Mouse (Mus musculus) liver, embryonic 12.5 days (tissue): ENCODE results near the gene Fbn1. TPM values are rescaled to one million over a fixed set of nuclear protein-coding genes. Genes with fewer than 3 reads are reported as not detected.

Experiments used
- ATAC-seq: fragments of 200-750 bp; cut with Nextera tagmentation; 2 replicates; pipeline ENCODE4 v1.8.0; 2017; ENCODE audit warnings: moderate number of reproducible peaks, mild to moderate bottlenecking, moderate library complexity
- H3K27ac ChIP-seq: fragments of 300-500 bp; sonication (generic); 2 replicates; pipeline ENCODE4 v1.5.1; 2016; ENCODE audit warnings: mild to moderate bottlenecking
- H3K27me3 ChIP-seq: fragments of 300-500 bp; sonication (generic); replicated peaks from 2 replicates; pipeline ENCODE4 v1.6.1; 2016; ENCODE audit warnings: mild to moderate bottlenecking, moderate library complexity
- H3K36me3 ChIP-seq: fragments of 300-500 bp; sonication (generic); 2 replicates; pipeline ENCODE4 v1.6.1; 2016; ENCODE audit warnings: mild to moderate bottlenecking, moderate library complexity
- H3K4me1 ChIP-seq: fragments of 300-500 bp; sonication (generic); 2 replicates; pipeline ENCODE4 v1.6.1; 2016
- H3K4me2 ChIP-seq: fragments of 300-500 bp; sonication (generic); 2 replicates; pipeline ENCODE4 v1.6.1; 2016; ENCODE audit warnings: mild to moderate bottlenecking, moderate library complexity
- H3K4me3 ChIP-seq: fragments of 300-500 bp; sonication (generic); 2 replicates; pipeline ENCODE4 v1.5.1; 2016; ENCODE audit warnings: mild to moderate bottlenecking, moderate library complexity
- H3K9ac ChIP-seq: fragments of 300-500 bp; sonication (generic); 2 replicates; pipeline ENCODE4 v1.6.1; 2016; ENCODE audit warnings: mild to moderate bottlenecking, moderate library complexity
- H3K9me3 ChIP-seq: fragments of 300-500 bp; sonication (generic); replicated peaks from 2 replicates; pipeline ENCODE4 v1.6.1; 2016; ENCODE audit warnings: mild to moderate bottlenecking, moderate library complexity
- WGBS: fragments of 180-500 bp; shearing (Covaris S2); methylation state at CpG from one replicate; pipeline ENCODE4 v1.1.7; 2016; ENCODE audit not compliant: insufficient replicate concordance; 5-methylcytosine and 5-hydroxymethylcytosine counted together
- polyA plus RNA-seq: library from polyadenylated mRNA; unstranded; fragments of >200 nt; fragmentation: Nextera tagmentation; extraction: Ambion mirVana; gene quantifications from 2 replicates; pipeline ENCODE4 v1.2.1, GENCODE M21; 2016

Fbn1 gene
- polyA plus RNA-seq, 1 experiment from 2014 or later = 2.4 TPM

DNA sequence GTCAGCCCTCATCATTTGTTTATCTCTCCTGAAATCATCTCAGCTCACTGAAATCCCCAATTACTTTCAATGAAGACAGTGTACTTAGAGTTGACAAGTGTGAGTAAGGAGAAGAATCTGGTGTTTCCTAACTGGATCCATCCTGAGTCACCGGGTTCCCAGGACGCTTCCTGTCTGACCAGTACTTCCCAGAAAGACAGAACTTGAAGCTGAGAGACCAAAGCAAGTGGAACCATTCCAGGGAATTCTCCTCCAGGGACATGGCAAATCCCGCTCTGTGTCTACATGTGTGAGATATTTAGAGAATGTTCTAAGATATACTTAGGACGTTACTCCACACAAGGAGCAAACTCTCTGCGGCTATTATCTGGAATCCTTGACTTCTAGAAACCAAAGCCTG lies 158.6 kb downstream of the Fbn1 start:
- H3K36me3 ChIP-seq = no peaks in the 10 kb centered on the region
- no peaks in the 10 kb centered on the region for H3K9me3 ChIP-seq
- no peaks in the 10 kb centered on the region for H3K4me1 ChIP-seq
- WGBS = 69% methylated on average over 5 of the region's 5 CpGs
- H3K27ac ChIP-seq = no peak overlapping the region
- ATAC-seq = no peak
- no peak overlapping the region for H3K4me3 ChIP-seq
- no peak overlapping the region for H3K9ac ChIP-seq
- no peak overlapping the region for H3K4me2 ChIP-seq
- no peaks in the 10 kb centered on the region for H3K27me3 ChIP-seq

- Histone ChIP-seq H3K4me2 (no peak overlapping the region), H3K9ac (no peak overlapping the region), H3K27ac (no peak overlapping the region), H3K4me3 (no peak overlapping the region), H3K4me1 (no peaks in the 10 kb centered on the region), H3K27me3 (no peaks in the 10 kb centered on the region), H3K9me3 (no peaks in the 10 kb centered on the region), H3K36me3 (no peaks in the 10 kb centered on the region)
- no peak for ATAC-seq
- WGBS = 77% methylated on average over 21 of the region's 21 CpGs
Observed at GRCm38 (mm10) chr2:125342181-125342950, 165.4 kb downstream of the Fbn1 start.

DNA sequence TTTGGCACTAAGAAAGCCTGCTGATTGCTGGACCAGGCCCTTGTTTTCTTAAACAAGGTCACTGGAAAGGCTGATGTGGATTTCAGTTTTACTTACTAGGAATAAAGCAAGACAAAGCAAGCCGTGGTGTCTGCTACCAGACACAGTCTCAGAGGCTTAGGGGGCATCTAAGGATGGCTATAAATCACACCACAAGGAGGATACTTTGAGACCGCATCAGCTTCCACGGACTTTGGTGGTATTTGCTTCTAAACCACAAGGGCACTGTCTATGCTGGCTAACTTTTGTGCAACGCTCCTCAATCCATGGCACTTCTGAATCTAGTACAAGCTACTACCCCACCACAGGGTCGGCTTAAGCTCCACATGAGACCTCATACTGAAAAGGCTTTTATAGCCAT lies 167.4 kb downstream of the Fbn1 start:
- Histone ChIP-seq H3K9ac (no peak overlapping the region), H3K4me3 (no peak overlapping the region), H3K9me3 (no peaks in the 10 kb centered on the region), H3K27ac (no peak overlapping the region), H3K36me3 (no peaks in the 10 kb centered on the region), H3K4me2 (no peak overlapping the region), H3K4me1 (no peaks in the 10 kb centered on the region), H3K27me3 (no peaks in the 10 kb centered on the region)
- no peak for ATAC-seq
- WGBS = 69% methylated on average over 5 of the region's 5 CpGs

DNA sequence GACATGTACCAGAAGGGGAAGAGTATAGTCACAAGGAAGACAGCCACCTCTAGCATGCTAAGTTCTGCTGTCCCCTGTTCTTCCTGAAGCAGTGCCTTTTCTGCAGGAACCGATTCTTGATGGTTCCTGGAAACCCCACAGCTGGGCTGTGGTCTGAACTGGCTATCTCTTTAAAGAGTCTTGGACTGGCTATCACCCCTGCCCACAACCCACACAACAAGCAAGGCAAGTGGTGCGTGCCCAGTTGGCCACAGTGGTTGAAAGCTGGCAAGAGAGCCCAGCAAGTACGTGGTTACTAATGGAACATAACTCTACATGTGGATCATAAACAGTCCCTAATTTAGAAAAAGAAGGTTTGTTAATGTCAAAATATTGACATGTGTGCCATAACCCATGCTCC lies 170.6 kb downstream of the Fbn1 start:
- Histone ChIP-seq H3K4me1 (no peaks in the 10 kb centered on the region), H3K27me3 (no peaks in the 10 kb centered on the region), H3K4me2 (no peak overlapping the region), H3K36me3 (no peaks in the 10 kb centered on the region), H3K27ac (no peak overlapping the region), H3K9me3 (no peaks in the 10 kb centered on the region), H3K9ac (no peak overlapping the region), H3K4me3 (no peak overlapping the region)
- WGBS = 50% methylated on average over 3 of the region's 3 CpGs
- no peak for ATAC-seq

- WGBS = 82% methylated on average over 11 of the region's 11 CpGs
- ATAC-seq = no peak
Observed at GRCm38 (mm10) chr2:125335206-125335605, 172.6 kb downstream of the Fbn1 start.

GRCm38 (mm10) chr2:125334163-125334562 lies 173.6 kb downstream of the Fbn1 start:
- no peak for ATAC-seq
- Histone ChIP-seq H3K27ac (no peak overlapping the region), H3K27me3 (no peaks in the 10 kb centered on the region), H3K9me3 (no peaks in the 10 kb centered on the region), H3K4me1 (no peaks in the 10 kb centered on the region), H3K36me3 (no peaks in the 10 kb centered on the region), H3K4me2 (no peak overlapping the region), H3K4me3 (no peak overlapping the region), H3K9ac (no peak overlapping the region)
- 55% methylated on average over 4 of the region's 4 CpGs for WGBS

More at GRCm38 (mm10) chr2:125335206-125335605, 172.6 kb downstream of the Fbn1 start:
- H3K4me1 ChIP-seq = no peaks in the 10 kb centered on the region
- H3K36me3 ChIP-seq = no peaks in the 10 kb centered on the region
- H3K4me2 ChIP-seq = no peak overlapping the region
- H3K9me3 ChIP-seq = no peaks in the 10 kb centered on the region
- no peak overlapping the region for H3K9ac ChIP-seq
- H3K27ac ChIP-seq = no peak overlapping the region
- H3K4me3 ChIP-seq = no peak overlapping the region
- no peaks in the 10 kb centered on the region for H3K27me3 ChIP-seq

DNA sequence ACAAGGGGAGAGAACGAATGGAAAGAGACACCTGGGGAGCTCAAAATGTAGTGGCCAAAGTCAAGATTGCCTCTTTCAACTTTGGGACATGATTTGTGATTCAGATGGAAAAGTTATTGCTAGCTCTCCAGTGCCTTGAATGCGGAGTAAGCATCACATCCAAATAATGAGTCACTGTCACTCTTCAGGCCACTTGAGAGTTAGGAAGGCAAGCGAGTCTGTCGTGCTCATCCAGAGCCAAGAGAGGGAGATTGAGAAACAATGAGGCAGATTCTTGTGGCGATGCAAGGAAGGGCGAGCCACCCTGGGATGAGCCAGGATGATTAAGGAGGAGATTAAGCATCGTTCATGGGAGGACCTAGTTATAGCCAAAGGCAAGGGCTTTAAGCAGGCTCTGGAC lies 176.2 kb downstream of the Fbn1 start:
- Histone ChIP-seq H3K4me3 (no peak overlapping the region), H3K4me1 (no peaks in the 10 kb centered on the region), H3K4me2 (no peak overlapping the region), H3K27me3 (no peaks in the 10 kb centered on the region), H3K9ac (no peak overlapping the region), H3K9me3 (no peaks in the 10 kb centered on the region), H3K36me3 (no peaks in the 10 kb centered on the region), H3K27ac (no peak overlapping the region)
- no peak for ATAC-seq
- WGBS = 71% methylated on average over 7 of the region's 7 CpGs

- Histone ChIP-seq H3K9ac (no peak overlapping the region), H3K4me1 (no peaks in the 10 kb centered on the region), H3K4me2 (no peak overlapping the region), H3K36me3 (no peaks in the 10 kb centered on the region), H3K9me3 (no peaks in the 10 kb centered on the region), H3K4me3 (no peak overlapping the region), H3K27me3 (no peaks in the 10 kb centered on the region), H3K27ac (no peak overlapping the region)
- WGBS = 66% methylated on average over 10 of the region's 10 CpGs
- no peak for ATAC-seq
Observed at GRCm38 (mm10) chr2:125330506-125330905, 177.3 kb downstream of the Fbn1 start.

DNA sequence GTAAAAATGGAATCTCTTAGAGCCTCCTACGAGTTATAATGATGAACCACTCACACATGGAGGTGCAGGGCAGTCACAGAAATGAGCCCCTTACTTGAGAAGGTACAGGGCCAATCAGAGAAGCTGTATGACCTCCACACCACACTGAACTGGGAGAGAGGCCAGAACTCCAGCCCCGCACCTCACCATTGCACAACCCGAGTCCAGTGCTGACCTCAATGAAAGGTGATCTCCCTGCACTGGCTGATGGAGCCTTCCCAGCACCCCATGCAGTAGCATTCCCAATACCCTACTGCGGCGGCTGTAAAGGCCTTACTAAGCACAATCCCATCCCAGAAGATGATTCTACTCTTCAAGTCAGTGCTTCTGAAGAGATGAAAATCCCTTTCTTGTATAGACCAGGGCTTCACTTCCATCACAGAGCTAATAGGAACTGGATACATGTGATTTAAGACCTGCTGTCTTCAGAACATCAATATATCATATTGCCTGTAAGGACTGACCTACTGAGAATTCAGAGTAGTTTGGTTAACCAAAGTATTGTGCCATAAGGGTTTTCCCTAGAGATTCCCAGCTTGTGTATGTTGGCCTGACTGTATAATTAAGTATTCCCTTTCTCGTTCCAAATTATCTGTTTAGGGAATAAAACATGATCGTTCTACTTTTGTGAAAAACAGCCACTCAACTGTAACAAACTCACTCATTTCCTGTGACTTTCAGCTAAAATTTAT lies 182.5 kb downstream of the Fbn1 start:
- no peaks in the 10 kb centered on the region for H3K4me1 ChIP-seq
- no peak for ATAC-seq
- H3K4me2 ChIP-seq = no peak overlapping the region
- H3K27me3 ChIP-seq = no peaks in the 10 kb centered on the region
- H3K27ac ChIP-seq = no peak overlapping the region
- WGBS = 68% methylated on average over 7 of the region's 7 CpGs
- H3K4me3 ChIP-seq = no peak overlapping the region
- no peaks in the 10 kb centered on the region for H3K9me3 ChIP-seq
- no peak overlapping the region for H3K9ac ChIP-seq
- H3K36me3 ChIP-seq = no peaks in the 10 kb centered on the region

DNA sequence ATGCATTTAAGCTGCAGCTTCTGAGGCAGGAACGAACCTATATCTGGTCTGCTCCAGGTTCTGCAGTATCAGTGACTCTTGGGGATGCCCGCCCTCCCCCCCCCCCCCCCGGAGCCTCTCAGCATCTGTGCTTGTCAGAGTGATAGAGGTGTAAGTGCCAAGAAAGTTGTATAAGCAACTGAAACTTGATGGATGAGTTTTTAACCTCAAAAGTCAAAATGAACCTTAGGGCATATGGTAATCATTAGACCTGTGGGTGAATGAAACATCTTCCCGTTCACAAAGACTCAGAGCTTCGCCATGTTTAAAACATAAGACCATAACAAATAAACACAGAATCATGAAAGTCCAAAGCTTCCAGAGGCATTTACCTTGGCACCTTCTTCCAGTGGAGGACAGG lies 183.3 kb downstream of the Fbn1 start:
- Histone ChIP-seq H3K4me2 (no peak overlapping the region), H3K9ac (no peak overlapping the region), H3K27me3 (no peaks in the 10 kb centered on the region), H3K27ac (no peak overlapping the region), H3K4me3 (no peak overlapping the region), H3K9me3 (no peaks in the 10 kb centered on the region), H3K4me1 (no peaks in the 10 kb centered on the region), H3K36me3 (no peaks in the 10 kb centered on the region)
- 65% methylated on average over 5 of the region's 5 CpGs for whole genome bisulfite sequencing
- no peak for ATAC-seq

GRCm38 (mm10) chr2:125323347-125323746 lies 184.4 kb downstream of the Fbn1 start:
- no peak overlapping the region for H3K27ac ChIP-seq

GRCm38 (mm10) chr2:125322581-125322980 lies 185.2 kb downstream of the Fbn1 start:
- H3K4me1 ChIP-seq = no peaks in the 10 kb centered on the region
- H3K4me2 ChIP-seq = no peak overlapping the region
- no peaks in the 10 kb centered on the region for H3K27me3 ChIP-seq
- no peak overlapping the region for H3K9ac ChIP-seq
- ATAC-seq = no peak
- H3K36me3 ChIP-seq = no peaks in the 10 kb centered on the region
- H3K9me3 ChIP-seq = no peaks in the 10 kb centered on the region
- 26% methylated on average over 2 of the region's 2 CpGs for WGBS
- no peak overlapping the region for H3K27ac ChIP-seq
- H3K4me3 ChIP-seq = no peak overlapping the region

More at GRCm38 (mm10) chr2:125323347-125323746, 184.4 kb downstream of the Fbn1 start:
- Histone ChIP-seq H3K9ac (no peak overlapping the region), H3K27me3 (no peaks in the 10 kb centered on the region), H3K4me1 (no peaks in the 10 kb centered on the region), H3K36me3 (no peaks in the 10 kb centered on the region), H3K4me3 (no peak overlapping the region), H3K9me3 (no peaks in the 10 kb centered on the region), H3K4me2 (no peak overlapping the region)
- no peak for ATAC-seq
- 60% methylated on average over 4 of the region's 4 CpGs for WGBS
